Mouse (Mus musculus) monocyte, adult 5-6 weeks (primary cell): ENCODE measurements around the gene Olfr223. TPM values are rescaled to one million over a fixed set of nuclear protein-coding genes. Genes with fewer than 3 reads are reported as not detected.
A peak's percentile ranks its signal among the peaks of the same experiment; 100 is the strongest.
"Not testable (repeated sequence)": the region's sequence is repeated elsewhere in the genome, so short reads cannot be mapped to it uniquely, and the experiment has no call there.

Source experiments
- ATAC-seq: fragments of 153-309, 156-312 bp; replicated peaks from 2 replicates; pipeline ENCODE4 v1.8.0; 2017; ENCODE audit warnings: mild to moderate bottlenecking; ENCODE audit not compliant: low TSS enrichment, insufficient number of reproducible peaks, severe bottlenecking, poor library complexity, low FRiP score
- total RNA-seq: library from RNA; stranded (forward); fragments of 200-1000, 200-491, 200-594 nt; gene quantifications from 3 replicates; pipeline ENCODE4 v1.2.3, GENCODE M21; 2017

Olfr223 gene
- total RNA-seq, 1 experiment from 2014 or later = not detected

DNA sequence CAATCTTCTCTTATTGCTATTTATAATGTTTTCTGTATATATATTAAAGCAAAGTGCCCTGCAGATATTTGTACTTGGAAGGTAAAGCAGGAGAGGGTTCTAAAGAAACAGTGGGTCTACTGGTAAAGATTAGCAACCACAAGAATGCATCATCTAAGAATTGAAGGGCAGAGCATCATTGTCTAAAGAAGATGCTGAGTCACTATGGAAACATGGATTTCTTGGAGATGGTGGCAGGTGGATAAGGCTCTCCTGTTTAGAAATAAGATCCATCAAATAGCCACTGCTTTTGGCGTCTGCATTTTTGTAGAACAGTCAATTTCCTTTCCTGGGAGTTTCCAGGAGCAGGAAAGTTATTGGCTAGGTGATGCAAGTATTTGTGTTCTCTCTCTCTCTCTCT, 9.2 kb upstream of the Olfr223 start:
- no peak for ATAC-seq

DNA sequence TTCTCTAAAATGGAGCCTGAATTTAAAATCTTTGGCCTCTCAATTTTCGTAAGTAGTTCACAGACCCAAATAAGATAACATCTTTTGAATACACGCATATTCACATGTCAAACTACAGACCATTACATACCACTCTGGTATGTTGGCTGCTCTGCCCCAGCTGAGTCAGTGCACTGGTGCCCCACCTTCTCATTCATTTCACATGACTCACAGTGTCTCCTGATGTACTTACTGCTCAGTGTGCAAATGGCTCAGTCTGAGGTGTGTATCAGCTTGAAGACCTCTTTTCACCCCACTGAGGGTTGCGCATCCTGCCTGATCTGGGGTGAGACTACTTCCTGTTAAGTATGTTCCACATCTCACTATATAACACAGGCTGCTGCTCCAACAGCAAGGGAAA, 7.8 kb upstream of the Olfr223 start:
- ATAC-seq = no peak

DNA sequence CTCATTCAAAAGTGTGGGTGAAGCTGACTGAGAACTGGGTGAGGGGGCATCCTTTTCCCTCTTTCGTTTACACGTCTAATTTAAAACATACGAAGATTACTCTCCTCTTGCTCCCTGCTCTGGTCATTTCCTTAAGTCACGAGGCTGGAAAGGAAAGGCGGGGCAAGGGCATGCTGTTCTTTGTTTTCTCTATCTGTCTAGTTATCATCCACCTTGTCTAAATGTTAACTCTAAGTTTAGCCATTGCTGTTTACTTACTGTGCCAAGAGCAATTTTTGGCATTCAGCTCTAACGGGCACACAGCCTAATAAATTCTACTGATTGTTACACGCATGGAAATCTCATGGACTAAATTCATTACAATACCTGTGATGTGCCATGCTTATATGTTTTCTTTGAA, 6.1 kb upstream of the Olfr223 start:
- ATAC-seq = no peak

DNA sequence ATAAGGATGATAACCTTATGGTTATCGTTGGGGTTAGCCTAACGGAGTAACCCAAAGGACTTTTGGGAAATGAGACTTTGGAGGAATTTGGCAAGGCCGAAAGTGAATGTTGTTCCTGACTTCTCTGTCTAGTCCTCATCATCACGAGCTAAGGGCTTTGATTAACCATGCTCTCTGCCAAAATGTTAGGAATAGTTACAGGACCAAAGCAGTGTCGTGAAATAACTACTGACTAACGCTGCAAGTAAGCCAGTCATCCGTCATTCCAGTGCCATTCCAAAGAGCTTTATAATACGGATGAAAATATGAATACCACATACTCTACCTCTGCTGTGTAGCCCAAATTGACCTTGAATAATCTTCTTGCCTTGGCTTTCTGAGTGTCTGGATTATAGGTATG, 3.9 kb upstream of the Olfr223 start:
- no peak for ATAC-seq

DNA sequence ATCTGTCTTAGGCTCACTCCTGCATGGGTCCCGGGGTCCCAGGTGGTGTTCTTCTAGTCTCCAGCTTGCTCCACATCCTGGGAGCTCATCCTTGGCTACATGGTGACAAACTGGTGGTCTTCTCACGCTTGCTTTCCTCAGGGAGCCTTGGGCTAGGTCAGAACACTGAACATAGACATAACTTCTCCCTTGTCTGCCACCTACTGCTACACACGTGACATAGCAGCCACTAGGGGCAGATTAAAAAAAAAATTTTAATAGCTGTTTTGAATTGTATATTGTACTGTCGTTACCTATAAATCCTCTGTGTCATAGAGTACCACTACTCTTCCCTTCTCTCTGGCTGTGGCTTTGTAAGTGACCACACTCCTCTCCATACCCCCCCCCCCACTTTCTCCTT, 3.0 kb upstream of the Olfr223 start:
- ATAC-seq = no peak

DNA sequence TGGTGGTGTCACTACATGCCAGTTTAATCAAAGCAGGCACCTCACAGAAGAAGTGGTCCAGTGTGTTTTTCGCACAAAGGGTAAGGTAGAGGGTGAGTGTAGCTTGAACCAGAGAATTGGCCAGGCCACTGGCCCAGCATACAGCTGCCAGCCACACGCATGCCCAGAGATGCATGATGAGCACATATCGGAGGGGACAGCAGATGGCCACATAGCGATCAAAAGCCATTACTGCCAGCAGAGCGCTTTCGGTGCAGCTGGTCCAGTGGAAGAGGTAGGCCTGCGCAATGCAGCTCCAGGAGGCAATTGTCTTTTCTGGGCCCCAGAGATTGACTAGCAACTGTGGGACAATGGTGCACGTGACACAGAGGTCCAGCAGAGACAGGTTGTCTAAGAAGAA, 3.6 kb downstream of the Olfr223 start:
- no peak for ATAC-seq

DNA sequence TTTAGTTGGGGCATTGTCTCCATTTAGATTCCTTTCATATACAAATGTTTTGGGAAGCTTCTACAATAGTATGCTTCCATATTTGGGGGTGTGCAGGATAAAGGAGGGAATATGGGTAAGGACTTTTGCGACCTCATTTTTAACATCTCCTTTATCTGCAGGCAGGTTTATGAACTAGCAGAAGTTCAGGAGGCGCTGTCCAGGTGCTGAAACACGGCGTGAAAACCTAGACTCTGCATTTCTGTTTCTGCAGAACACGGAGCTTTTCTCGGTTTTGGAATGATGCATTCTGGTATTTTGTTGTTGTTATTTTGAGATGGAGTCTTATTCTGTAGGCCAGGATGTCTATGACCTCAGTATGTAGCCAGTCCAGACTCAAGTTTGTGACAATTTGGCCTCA, 8.6 kb downstream of the Olfr223 start:
- no peak for ATAC-seq

DNA sequence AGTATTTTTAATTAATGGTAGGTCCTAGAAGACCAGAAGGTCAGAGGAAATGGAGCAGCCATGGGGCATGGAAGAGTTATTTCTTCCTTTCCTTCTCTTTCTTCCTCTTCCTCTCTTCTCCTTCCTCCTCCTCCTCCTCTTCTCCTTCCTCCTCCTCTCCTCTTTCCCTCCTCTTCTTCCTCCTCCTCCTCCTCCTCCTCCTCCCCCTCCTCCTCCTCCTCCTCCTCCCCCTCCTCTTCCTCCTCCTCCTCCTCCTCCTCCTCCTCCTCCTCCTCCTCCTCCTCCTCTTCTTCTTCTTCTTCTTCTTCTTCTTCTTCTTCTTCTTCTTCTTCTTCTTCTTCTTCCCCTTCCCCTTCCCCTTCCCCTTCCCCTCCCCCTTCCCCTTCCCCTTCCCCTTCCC, 17.0 kb downstream of the Olfr223 start, which contains the start of gene Olfr222:
Gene Olfr222 (minus strand): TSS at position 101 of the 400 bp plus-strand sequence.
- not testable (repeated sequence) for ATAC-seq

DNA sequence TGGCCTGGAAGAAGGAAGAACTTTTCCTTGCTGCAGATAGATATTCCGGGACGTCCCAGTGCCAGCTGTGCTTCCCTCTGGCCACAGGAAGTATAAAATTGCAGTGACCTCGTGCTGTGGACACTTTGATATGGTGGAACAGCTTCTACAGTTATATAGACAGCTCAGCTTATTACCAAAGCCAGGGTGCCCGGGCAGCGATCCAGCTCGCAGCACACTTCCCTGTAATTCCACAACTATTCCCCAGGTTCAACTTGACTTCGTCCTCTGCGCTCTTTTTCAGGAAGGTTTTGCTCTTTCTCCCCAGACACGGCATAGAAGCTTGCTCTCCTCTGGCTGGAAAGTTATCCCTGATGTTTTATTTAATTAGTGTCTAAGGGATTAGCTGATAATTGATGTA, 17.4 kb downstream of the Olfr223 start:
- ATAC-seq = no peak

DNA sequence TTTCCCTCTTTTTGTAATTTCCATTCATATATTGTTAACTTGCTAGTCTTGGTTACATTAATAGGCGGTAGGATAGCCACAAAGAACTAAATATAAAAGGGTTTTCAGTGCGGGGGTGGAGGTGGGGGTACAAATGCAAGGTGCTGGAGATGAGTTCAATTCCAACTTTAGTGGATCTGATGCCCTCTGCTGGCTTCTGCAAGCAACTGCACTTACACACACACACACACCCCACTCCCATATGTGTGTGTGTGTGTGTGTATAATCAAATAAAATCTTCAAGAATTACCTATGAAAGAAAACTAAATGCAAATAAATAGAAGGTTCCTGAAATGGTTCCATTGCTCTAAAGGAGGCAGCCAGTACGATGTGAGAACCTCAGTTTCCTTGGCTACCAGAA, 23.8 kb downstream of the Olfr223 start:
- 0 out of 2 replicates have a peak, but pooled peaks have one; percentile 50 for ATAC-seq

DNA sequence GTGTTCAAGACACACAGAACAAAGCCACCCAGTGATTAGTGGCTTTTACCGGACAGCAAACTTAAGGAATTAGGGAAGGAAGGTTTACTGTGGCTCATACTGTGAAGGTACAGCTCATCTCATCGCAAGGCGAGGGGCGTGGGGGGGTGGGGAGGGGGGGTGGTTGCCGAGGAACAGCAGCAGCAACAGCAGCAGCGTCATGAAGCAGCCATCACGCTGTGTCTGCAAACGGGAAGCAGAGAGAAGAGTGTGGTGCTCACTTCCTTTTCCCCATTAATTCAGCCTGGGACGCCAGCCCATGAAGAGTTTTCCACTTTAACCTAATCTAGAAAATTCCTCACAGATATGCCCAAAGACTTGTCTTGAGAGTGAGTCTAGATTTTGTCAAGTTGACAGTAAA, 30.3 kb downstream of the Olfr223 start:
- 0 out of 2 replicates have a peak, but pooled peaks have one; percentile 19 for ATAC-seq

DNA sequence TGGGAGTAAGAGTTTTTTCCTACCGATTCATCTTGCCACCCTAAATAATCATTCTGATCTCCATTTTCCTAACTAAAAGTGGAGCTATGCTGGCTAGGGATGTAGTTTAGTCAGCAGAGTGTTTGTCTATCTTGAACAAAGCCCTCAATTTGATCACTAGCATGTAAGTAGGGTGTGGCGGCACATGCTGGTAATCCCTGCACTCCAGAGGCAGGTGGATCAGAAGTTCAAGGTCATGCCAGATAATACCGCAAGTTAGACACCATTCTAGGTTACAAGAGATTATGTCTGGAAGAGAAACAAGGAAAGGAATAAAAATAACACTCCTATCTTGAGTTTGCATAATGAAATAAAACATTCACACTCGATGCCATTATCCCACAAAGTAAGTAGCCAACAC, 30.8 kb downstream of the Olfr223 start:
- ATAC-seq = no peak

DNA sequence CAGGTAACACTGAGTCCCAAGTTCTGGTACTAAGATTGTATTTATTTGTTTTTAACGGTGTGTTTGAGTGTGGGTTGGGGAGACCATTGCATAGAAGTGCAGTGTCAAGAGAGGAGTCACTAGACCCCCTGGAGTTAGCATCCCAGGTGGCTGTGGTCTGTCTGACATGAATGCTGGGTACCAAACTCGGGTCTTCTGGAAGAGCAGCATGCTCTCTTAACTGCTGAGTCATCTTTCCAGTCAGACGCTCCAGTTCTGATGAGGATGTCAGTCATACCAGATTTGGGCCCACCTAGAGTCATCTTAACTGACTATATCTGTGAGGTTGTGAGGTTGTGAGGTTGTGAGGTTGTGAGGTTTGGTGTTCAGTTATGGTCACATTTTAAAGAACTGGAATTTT, 32.2 kb downstream of the Olfr223 start:
- ATAC-seq = no peak

DNA sequence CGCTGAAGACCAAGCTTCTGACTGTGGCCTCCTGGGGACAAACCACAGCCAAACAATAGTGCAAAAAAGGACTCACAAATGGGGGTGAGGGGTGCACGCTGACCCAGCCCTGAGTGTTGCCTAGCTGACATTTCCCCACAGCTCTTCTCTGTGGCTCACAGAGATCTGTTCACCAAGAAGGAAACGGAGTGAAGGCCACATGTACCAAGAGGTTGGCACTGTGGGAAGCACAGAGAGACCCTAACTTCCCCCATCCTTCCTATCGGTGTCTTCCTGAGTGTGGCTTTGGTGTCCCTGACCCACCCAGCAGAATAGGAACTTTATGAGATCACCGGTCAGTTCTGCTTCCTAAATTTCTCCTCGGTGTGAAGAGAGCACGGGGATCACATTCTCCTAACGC, 38.6 kb downstream of the Olfr223 start:
- ATAC-seq = no peak

DNA sequence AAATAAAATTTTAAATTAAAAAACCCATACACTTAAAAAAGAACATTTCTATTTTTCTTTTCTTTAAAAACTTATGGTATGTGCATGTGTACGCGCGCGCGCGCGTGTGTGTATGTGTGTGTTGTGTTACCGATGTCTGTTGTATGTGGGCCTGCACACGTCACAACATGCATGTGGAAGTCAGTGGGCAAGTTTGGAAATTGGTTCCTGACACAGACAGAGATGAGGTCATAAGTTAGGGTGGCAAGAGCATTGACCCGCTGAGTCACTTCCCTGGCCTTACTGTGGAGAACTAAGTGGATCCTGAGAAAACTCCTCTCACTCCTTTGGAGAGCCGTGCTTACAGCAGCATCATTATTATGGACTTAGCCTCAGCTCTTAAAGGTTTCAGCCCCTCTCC, 39.0 kb downstream of the Olfr223 start:
- ATAC-seq = peak; percentile 51; the same call in 1 of the 2 replicates

DNA sequence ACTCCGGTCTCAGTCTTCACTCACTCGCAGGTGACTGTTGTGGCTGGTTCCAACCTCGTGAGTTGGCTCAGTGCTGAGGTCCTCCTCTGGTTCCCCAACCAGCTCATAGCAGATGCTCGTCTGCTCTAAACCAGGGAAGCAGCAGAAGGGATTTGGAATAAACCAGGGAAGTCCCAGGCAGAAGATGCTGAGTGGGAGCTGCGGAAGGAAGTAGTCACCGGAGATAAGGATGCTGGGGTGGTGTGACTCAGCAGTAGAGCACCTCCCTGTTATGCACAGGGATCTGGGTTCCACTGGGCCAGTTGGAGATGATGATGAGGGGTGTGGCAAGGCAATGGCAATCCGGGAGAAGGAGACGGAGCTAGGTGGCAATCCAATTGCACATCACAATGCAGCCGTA, 49.1 kb downstream of the Olfr223 start:
- ATAC-seq = no peak

DNA sequence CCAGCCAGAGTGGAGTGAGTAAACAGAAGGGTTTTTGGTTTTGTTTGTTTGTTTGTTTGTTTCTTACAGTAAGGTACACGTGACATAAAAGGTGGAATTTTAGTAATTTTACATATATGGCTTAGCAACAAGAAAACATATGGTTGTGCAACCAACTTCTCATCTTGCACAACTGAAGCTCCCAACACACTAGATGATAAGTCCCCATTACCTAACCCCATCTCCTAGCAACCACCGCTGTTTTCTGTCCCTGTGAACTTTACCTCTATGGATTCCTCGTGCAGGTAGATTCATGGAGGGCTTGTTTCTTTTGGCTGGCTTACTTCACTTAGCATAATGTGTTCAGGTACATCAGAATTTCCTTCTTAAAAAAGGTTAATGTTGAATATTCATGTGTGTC, 49.7 kb downstream of the Olfr223 start:
- no peak for ATAC-seq

DNA sequence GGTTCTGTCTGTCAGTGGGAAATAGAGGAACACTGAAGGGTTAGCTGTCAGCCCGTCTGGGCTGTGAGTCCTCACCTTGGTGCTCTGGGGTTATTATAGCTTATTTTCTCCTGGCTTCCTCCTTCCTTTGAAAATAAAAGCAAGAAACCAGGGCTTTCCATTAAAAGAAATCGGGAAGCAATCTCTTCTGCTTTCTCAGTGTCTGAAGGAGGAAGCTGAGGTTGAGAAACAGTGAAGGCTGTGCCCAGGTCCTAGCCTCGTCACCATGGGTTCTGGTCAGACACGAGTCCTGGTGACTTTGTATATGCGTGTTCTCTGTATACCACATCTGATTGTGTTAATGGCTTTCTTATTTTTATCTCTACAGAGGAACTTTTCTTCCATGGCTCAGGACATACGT, 50.6 kb downstream of the Olfr223 start:
- peak; percentile 70 for ATAC-seq

DNA sequence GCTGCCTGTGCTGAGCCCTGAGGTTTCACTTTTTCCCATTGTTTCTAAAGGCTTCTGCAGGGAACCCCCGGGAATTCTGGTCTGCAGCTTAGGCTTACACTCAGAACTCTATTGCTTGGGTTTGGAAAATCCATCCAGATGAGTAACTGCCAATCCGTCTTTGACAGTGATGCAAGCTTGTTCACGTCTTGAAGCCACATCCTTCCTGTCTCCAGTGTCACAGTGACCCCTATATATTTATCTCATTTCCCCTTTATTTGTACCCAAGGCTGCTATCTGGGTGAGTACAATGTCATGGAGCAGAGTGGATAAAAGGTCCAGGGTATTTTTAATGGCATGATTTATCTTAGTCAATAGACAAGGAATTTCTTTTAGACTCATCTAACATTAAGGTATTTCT, 51.8 kb downstream of the Olfr223 start, which contains the start of gene Nlrp3:
Gene Nlrp3 (plus strand): TSS at position 245 of the 400 bp plus-strand sequence.
- ATAC-seq = peak; percentile 61

DNA sequence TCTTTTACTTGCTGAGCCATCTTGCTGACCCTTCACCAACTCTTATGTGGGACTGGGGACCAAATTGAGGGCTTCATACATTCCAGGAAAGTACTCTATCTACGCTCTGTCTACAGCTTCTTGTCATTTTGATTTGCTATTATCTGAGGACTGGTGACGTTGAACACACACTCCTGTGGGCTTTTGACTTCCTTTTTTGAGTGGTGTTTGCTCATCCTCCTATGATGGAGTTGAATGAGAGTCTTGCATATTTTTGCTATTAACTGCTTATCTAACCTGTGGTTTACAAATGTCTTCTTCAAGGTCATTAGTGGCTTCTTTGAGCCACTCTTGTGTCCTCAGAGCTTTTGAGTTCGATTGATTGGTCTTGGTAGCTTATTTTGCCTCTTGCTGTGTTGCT, 53.0 kb downstream of the Olfr223 start:
- no peak for ATAC-seq
